Mouse (Mus musculus) liver, postnatal 0 days (tissue): ENCODE results near the gene Gns.

Source experiments
- CTCF ChIP-seq: sonication (generic); IDR thresholded peaks from 2 replicates; pipeline ENCODE4 v1.5.1; 2016; ENCODE audit warnings: antibody characterized with exemption, low read depth
- EP300 ChIP-seq: IDR thresholded peaks from 2 replicates; pipeline ENCODE4 v1.6.1; 2016; ENCODE audit warnings: antibody characterized with exemption, low read depth, mild to moderate bottlenecking

DNA sequence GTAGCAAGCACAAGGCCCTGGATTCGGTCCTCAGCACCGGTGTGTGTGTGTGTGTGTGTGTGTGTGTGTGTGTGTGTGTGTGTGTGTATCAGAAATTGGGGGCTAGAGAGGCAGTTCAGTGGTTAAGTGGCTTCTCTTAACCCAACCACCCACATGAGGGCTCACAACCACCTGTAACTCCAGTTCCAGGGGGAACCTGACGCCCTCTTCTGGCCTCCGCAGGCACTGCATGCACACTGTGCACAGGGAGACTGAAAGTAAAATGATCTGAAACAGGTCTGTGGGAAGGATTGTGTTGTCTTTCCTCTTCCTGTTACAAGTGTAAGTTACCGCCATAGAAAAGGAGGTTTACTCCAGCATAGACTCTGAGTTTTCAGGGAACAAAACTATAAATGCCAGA is 62.2 kb downstream of the Gns start:
- TF ChIP-seq EP300 (no peak), CTCF (peak; percentile 79)
